In the genomic region with DNA sequence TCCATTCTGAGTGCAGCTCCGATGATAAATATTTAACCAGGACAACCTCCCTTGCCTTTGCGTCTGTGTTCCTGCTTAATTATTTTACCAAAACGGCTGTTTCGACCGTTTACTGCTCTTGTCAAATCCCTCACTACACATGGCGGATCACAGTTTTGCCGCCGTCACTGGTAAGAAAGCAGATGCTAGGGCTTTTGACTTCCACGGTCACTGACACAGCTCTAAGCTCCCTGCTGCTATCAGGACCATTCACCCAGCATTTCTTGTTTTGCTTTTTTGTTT, we compare ENCODE assay signal across 16 mouse cellular contexts.
DNase-seq lines count a peak whose midpoint lies in the region; ATAC-seq and TF ChIP-seq lines count a peak whose summit lies in the region.
"Had no signal": no experiment of that assay in that cellular context is flagged by ENCODE, and none has a peak within 500 bp of the region (broad histone marks: within the 10 kb centered on the region; RNA-seq: fewer than 3 reads in every experiment).

No protein-coding gene starts in this region.

- no peak overlapping the region for H3K4me2 ChIP-seq in forebrain, embryonic 15.5 days (replicated peaks)
- H3K4me2 ChIP-seq in midbrain, embryonic 15.5 days = no peak overlapping the region
- H3K4me2 ChIP-seq: embryonic facial prominence, embryonic 15.5 days; intestine, embryonic 15.5 days; liver, embryonic 11.5 days; lung, embryonic 15.5 days had no signal

- peaks cover 27% of the 10 kb centered on the region for H3K4me1 ChIP-seq in forebrain, embryonic 15.5 days
- peaks cover 15% of the 10 kb centered on the region for H3K4me1 ChIP-seq in midbrain, embryonic 15.5 days

- no peaks in the 10 kb centered on the region for H3K9me3 ChIP-seq in forebrain, embryonic 15.5 days
- H3K9me3 ChIP-seq in midbrain, embryonic 15.5 days = no peaks in the 10 kb centered on the region
- H3K9me3 ChIP-seq: embryonic facial prominence, embryonic 15.5 days; intestine, embryonic 15.5 days; lung, embryonic 15.5 days had no signal

- no peak overlapping the region for H3K4me3 ChIP-seq in layer of hippocampus, adult 2 months
- no peak overlapping the region for H3K4me3 ChIP-seq in forebrain, embryonic 15.5 days
- H3K4me3 ChIP-seq in midbrain, embryonic 15.5 days = no peak overlapping the region
- H3K4me3 ChIP-seq: embryonic facial prominence, embryonic 15.5 days; intestine, embryonic 15.5 days; lung, embryonic 15.5 days had no signal

- no peaks in the 10 kb centered on the region for H3K36me3 ChIP-seq in forebrain, embryonic 15.5 days
- no peaks in the 10 kb centered on the region for H3K36me3 ChIP-seq in midbrain, embryonic 15.5 days (replicated peaks)
- H3K36me3 ChIP-seq: embryonic facial prominence, embryonic 15.5 days; G1E; intestine, embryonic 15.5 days; lung, embryonic 15.5 days had no signal

- no peak overlapping the region for H3K9ac ChIP-seq in forebrain, embryonic 15.5 days (replicated peaks)
- no peak overlapping the region for H3K9ac ChIP-seq in midbrain, embryonic 15.5 days
- H3K9ac ChIP-seq: embryonic facial prominence, embryonic 15.5 days; intestine, embryonic 15.5 days; lung, embryonic 15.5 days had no signal

- peak; percentile 35; the same call in 1 of the 2 replicates for ATAC-seq in forebrain, embryonic 15.5 days (replicated peaks)
- ATAC-seq in midbrain, embryonic 15.5 days (replicated peaks) = no peak
- ATAC-seq: intestine, embryonic 15.5 days had no signal

- no peak for TF ChIP-seq CTCF in layer of hippocampus, adult 2 months (conservative IDR thresholded peaks at IDR 0.05)

- WGBS in forebrain, embryonic 15.5 days = 30% methylated on average over 9 of the region's 9 CpGs
- 40% methylated on average over 9 of the region's 9 CpGs for WGBS in midbrain, embryonic 15.5 days

- DNase-seq in layer of hippocampus, adult 2 months (ENCODE audit: low spot score in 2 of 2) = no peak
- DNase-seq in layer of hippocampus, postnatal 25 days (ENCODE audit: extremely low spot score in 1 of 2, low spot score in 1 of 2) = no peak
- DNase-seq in kidney, adult 8-10 months = peak; percentile 9 to 27
- DNase-seq in right cerebral cortex, adult 2 months (ENCODE audit: low spot score in 2 of 2) = no peak
- no peak for DNase-seq in spleen, postnatal 36 days (ENCODE audit: low spot score in 2 of 2)
- no peak for DNase-seq in urinary bladder, postnatal 25 days (ENCODE audit: low spot score)
- DNase-seq: adrenal gland, adult 8-10 months; right cerebral cortex, postnatal 25 days; thymus, adult 18-20 months had no signal

- peak overlapping the region; percentile 51; the same call in 1 of the 2 replicates for H3K27ac ChIP-seq in layer of hippocampus, adult 2 months
- H3K27ac ChIP-seq in forebrain, embryonic 15.5 days (replicated peaks) = peak overlapping the region; percentile 44; the same call in 1 of the 2 replicates
- 0 out of 2 replicates have a peak overlapping the region, but pooled peaks have one; percentile 3 for H3K27ac ChIP-seq in midbrain, embryonic 15.5 days
- H3K27ac ChIP-seq: embryonic facial prominence, embryonic 15.5 days; intestine, embryonic 15.5 days; lung, embryonic 15.5 days had no signal

- no peaks in the 10 kb centered on the region for H3K27me3 ChIP-seq in forebrain, embryonic 15.5 days
- H3K27me3 ChIP-seq in midbrain, embryonic 15.5 days (replicated peaks) = no peaks in the 10 kb centered on the region
- H3K27me3 ChIP-seq: embryonic facial prominence, embryonic 15.5 days; intestine, embryonic 15.5 days; lung, embryonic 15.5 days had no signal

Comparison
In these comparisons a context has a peak if more than half of its experiments do, and no peak if none do; other contexts are left out.
1. DNase-seq: peak in kidney, adult 8-10 months (2 of 2); none in layer of hippocampus, adult 2 months (0 of 2), layer of hippocampus, postnatal 25 days (0 of 2), right cerebral cortex, adult 2 months (0 of 2), spleen, postnatal 36 days (0 of 2) and urinary bladder, postnatal 25 days (single experiment).
2. Peak in every context shown above with its lines, with median percentiles within 50 percentile points of each other: H3K27ac ChIP-seq.